Mouse (Mus musculus): ENCODE data around the gene Luc7l. TPM values are rescaled to one million over a fixed set of nuclear protein-coding genes. Genes with fewer than 3 reads are reported as not detected.

The Luc7l gene
- polyA plus RNA-seq, 1 experiment: 13.8 TPM

GRCm38 (mm10) chr17:26221508-26221907, 31.2 kb upstream of the Luc7l start:
- TF ChIP-seq POLR2A (IDR thresholded peaks at IDR 0.05; ENCODE audit: low read depth, low read length): no peak
- TF ChIP-seq CTCF (IDR thresholded peaks at IDR 0.05; ENCODE audit: extremely low read depth, insufficient read depth, insufficient read length, insufficient replicate concordance): no peak
- WGBS: 90% methylated on average over 2 of the region's 2 CpGs
- DNase-seq (ENCODE audit: low read depth in 1 of 2, low spot score in 2 of 2): no peak
- no peak overlapping the region for H3K27ac ChIP-seq (ENCODE audit: insufficient read depth, low read length)
- no peaks in the 10 kb centered on the region for H3K36me3 ChIP-seq (ENCODE audit: control insufficient read depth, insufficient read depth, low read length)
- no peak overlapping the region for H3K4me3 ChIP-seq (ENCODE audit: extremely low read depth, insufficient read depth, insufficient read length)
- no peaks in the 10 kb centered on the region for H3K4me1 ChIP-seq (ENCODE audit: control insufficient read depth, insufficient read depth, insufficient read length)
- no peaks in the 10 kb centered on the region for H3K27me3 ChIP-seq (ENCODE audit: control insufficient read depth, insufficient read depth, low read length)

GRCm38 (mm10) chr17:26225150-26225549, 27.5 kb upstream of the Luc7l start:
- Histone ChIP-seq H3K4me3 (ENCODE audit: extremely low read depth, insufficient read depth, insufficient read length) (no peak overlapping the region), H3K27me3 (ENCODE audit: control insufficient read depth, insufficient read depth, low read length) (no peaks in the 10 kb centered on the region), H3K27ac (ENCODE audit: insufficient read depth, low read length) (no peak overlapping the region), H3K4me1 (ENCODE audit: control insufficient read depth, insufficient read depth, insufficient read length) (no peaks in the 10 kb centered on the region), H3K36me3 (ENCODE audit: control insufficient read depth, insufficient read depth, low read length) (no peaks in the 10 kb centered on the region)
- no peak for DNase-seq (ENCODE audit: low read depth in 1 of 2, low spot score in 2 of 2)
- 88% methylated on average over 12 of the region's 12 CpGs for WGBS
- TF ChIP-seq CTCF (IDR thresholded peaks at IDR 0.05; ENCODE audit: extremely low read depth, insufficient read depth, insufficient read length, insufficient replicate concordance) (no peak), POLR2A (IDR thresholded peaks at IDR 0.05; ENCODE audit: low read depth, low read length) (no peak)

GRCm38 (mm10) chr17:26229776-26230175, 22.9 kb upstream of the Luc7l start:
- whole genome bisulfite sequencing: 52% methylated on average over 5 of the region's 5 CpGs
- Histone ChIP-seq H3K27ac (ENCODE audit: insufficient read depth, low read length) (no peak overlapping the region), H3K36me3 (ENCODE audit: control insufficient read depth, insufficient read depth, low read length) (no peaks in the 10 kb centered on the region), H3K27me3 (ENCODE audit: control insufficient read depth, insufficient read depth, low read length) (no peaks in the 10 kb centered on the region), H3K4me3 (ENCODE audit: extremely low read depth, insufficient read depth, insufficient read length) (no peak overlapping the region), H3K4me1 (ENCODE audit: control insufficient read depth, insufficient read depth, insufficient read length) (peaks cover 6% of the 10 kb centered on the region; the same call in 1 of the 2 replicates)
- no peak for DNase-seq (ENCODE audit: low read depth in 1 of 2, low spot score in 2 of 2)
- TF ChIP-seq CTCF (IDR thresholded peaks at IDR 0.05; ENCODE audit: extremely low read depth, insufficient read depth, insufficient read length, insufficient replicate concordance): no peak
- TF ChIP-seq POLR2A (IDR thresholded peaks at IDR 0.05; ENCODE audit: low read depth, low read length): no peak

- DNase-seq (ENCODE audit: low read depth in 1 of 2, low spot score in 2 of 2): no peak
- H3K4me3 ChIP-seq (ENCODE audit: extremely low read depth, insufficient read depth, insufficient read length): no peak overlapping the region
- 0 out of 2 replicates have a peak overlapping the region, but pooled peaks have one; percentile 4 for H3K27ac ChIP-seq (ENCODE audit: insufficient read depth, low read length)
- H3K36me3 ChIP-seq (ENCODE audit: control insufficient read depth, insufficient read depth, low read length): no peaks in the 10 kb centered on the region
- 40% methylated on average over 5 of the region's 5 CpGs for WGBS
- TF ChIP-seq POLR2A (IDR thresholded peaks at IDR 0.05; ENCODE audit: low read depth, low read length): no peak
- TF ChIP-seq CTCF (IDR thresholded peaks at IDR 0.05; ENCODE audit: extremely low read depth, insufficient read depth, insufficient read length, insufficient replicate concordance): no peak
- H3K4me1 ChIP-seq (ENCODE audit: control insufficient read depth, insufficient read depth, insufficient read length): peaks cover 6% of the 10 kb centered on the region; the same call in 1 of the 2 replicates
- no peaks in the 10 kb centered on the region for H3K27me3 ChIP-seq (ENCODE audit: control insufficient read depth, insufficient read depth, low read length)
Observed at GRCm38 (mm10) chr17:26231156-26231555, 21.5 kb upstream of the Luc7l start.

GRCm38 (mm10) chr17:26232863-26233262, 19.8 kb upstream of the Luc7l start:
- WGBS: 87% methylated on average over 8 of the region's 8 CpGs
- Histone ChIP-seq H3K36me3 (ENCODE audit: control insufficient read depth, insufficient read depth, low read length) (no peaks in the 10 kb centered on the region), H3K27ac (ENCODE audit: insufficient read depth, low read length) (no peak overlapping the region), H3K4me1 (ENCODE audit: control insufficient read depth, insufficient read depth, insufficient read length) (peaks cover 6% of the 10 kb centered on the region; the same call in 1 of the 2 replicates), H3K4me3 (ENCODE audit: extremely low read depth, insufficient read depth, insufficient read length) (no peak overlapping the region), H3K27me3 (ENCODE audit: control insufficient read depth, insufficient read depth, low read length) (no peaks in the 10 kb centered on the region)
- TF ChIP-seq POLR2A (IDR thresholded peaks at IDR 0.05; ENCODE audit: low read depth, low read length) (no peak), CTCF (IDR thresholded peaks at IDR 0.05; ENCODE audit: extremely low read depth, insufficient read depth, insufficient read length, insufficient replicate concordance) (peak; percentile 40; the same call in 1 of the 2 replicates)
- DNase-seq (ENCODE audit: low read depth in 1 of 2, low spot score in 2 of 2): no peak

GRCm38 (mm10) chr17:26234386-26234785, 18.3 kb upstream of the Luc7l start:
- no peak overlapping the region for H3K4me3 ChIP-seq (ENCODE audit: extremely low read depth, insufficient read depth, insufficient read length)
- peak in 1 of 2 experiments; percentile 31 for DNase-seq (ENCODE audit: low read depth in 1 of 2, low spot score in 2 of 2)
- no peaks in the 10 kb centered on the region for H3K36me3 ChIP-seq (ENCODE audit: control insufficient read depth, insufficient read depth, low read length)
- 71% methylated on average over 8 of the region's 8 CpGs for WGBS
- H3K4me1 ChIP-seq (ENCODE audit: control insufficient read depth, insufficient read depth, insufficient read length): peaks cover 6% of the 10 kb centered on the region; the same call in 1 of the 2 replicates
- TF ChIP-seq POLR2A (IDR thresholded peaks at IDR 0.05; ENCODE audit: low read depth, low read length): no peak
- no peak for TF ChIP-seq CTCF (IDR thresholded peaks at IDR 0.05; ENCODE audit: extremely low read depth, insufficient read depth, insufficient read length, insufficient replicate concordance)
- peak overlapping the region; percentile 19; the same call in 1 of the 2 replicates for H3K27ac ChIP-seq (ENCODE audit: insufficient read depth, low read length)
- no peaks in the 10 kb centered on the region for H3K27me3 ChIP-seq (ENCODE audit: control insufficient read depth, insufficient read depth, low read length)

GRCm38 (mm10) chr17:26235077-26235815, 17.4 kb upstream of the Luc7l start:
- H3K27ac ChIP-seq (ENCODE audit: insufficient read depth, low read length): peak overlapping the region; percentile 61
- 26% methylated on average over 13 of the region's 13 CpGs for WGBS
- H3K4me3 ChIP-seq (ENCODE audit: extremely low read depth, insufficient read depth, insufficient read length): no peak overlapping the region
- no peak for DNase-seq (ENCODE audit: low read depth in 1 of 2, low spot score in 2 of 2)
- H3K27me3 ChIP-seq (ENCODE audit: control insufficient read depth, insufficient read depth, low read length): no peaks in the 10 kb centered on the region
- no peak for TF ChIP-seq CTCF (IDR thresholded peaks at IDR 0.05; ENCODE audit: extremely low read depth, insufficient read depth, insufficient read length, insufficient replicate concordance)
- no peak for TF ChIP-seq POLR2A (IDR thresholded peaks at IDR 0.05; ENCODE audit: low read depth, low read length)
- no peaks in the 10 kb centered on the region for H3K36me3 ChIP-seq (ENCODE audit: control insufficient read depth, insufficient read depth, low read length)
- peaks cover 6% of the 10 kb centered on the region; the same call in 1 of the 2 replicates for H3K4me1 ChIP-seq (ENCODE audit: control insufficient read depth, insufficient read depth, insufficient read length)

Data from spleen, adult 2 months (tissue).